1 mouse cellular context compared by ENCODE assay signal in genomic region chr9:90830704-90831103, GRCm38 (mm10).
TF ChIP-seq lines count a peak whose summit lies in the region.

No protein-coding gene starts in this region.

TF ChIP-seq in myocyte, 11 proteins besides CTCF, POLR2A, EP300 and RAD21 (continued from another document):
- TF ChIP-seq MYOD1 (IDR thresholded peaks at IDR 0.05; ENCODE audit: control insufficient read depth in 1 of 3, insufficient read length in 2 of 3, low read depth in 2 of 3) (peak; percentile 80 to 88 (median 84)), MAX (IDR thresholded peaks at IDR 0.05; ENCODE audit: low read depth) (no peak), CEBPB (IDR thresholded peaks at IDR 0.05; ENCODE audit: insufficient read depth, poor library complexity, severe bottlenecking) (0 out of 2 replicates have a peak, but pooled peaks have one; percentile 3), POLR2AphosphoS2 (IDR thresholded peaks at IDR 0.05; ENCODE audit: insufficient read length, low read depth) (no peak), TCF12 (IDR thresholded peaks at IDR 0.05; ENCODE audit: insufficient read depth, poor library complexity, severe bottlenecking) (peak; percentile 72), MYOG (IDR thresholded peaks at IDR 0.05; ENCODE audit: control insufficient read depth in 1 of 3, insufficient read depth in 1 of 3, insufficient read length in 2 of 3, low read depth in 2 of 3) (peak in 2 of 3 experiments; percentile 42 to 66), TCF3 (IDR thresholded peaks at IDR 0.05; ENCODE audit: insufficient read length, low read depth) (no peak)
